Mouse (Mus musculus) forebrain, postnatal 0 days (tissue): ENCODE measurements around the gene Prpf31. TPM values are rescaled to one million over a fixed set of nuclear protein-coding genes. Genes with fewer than 3 reads are reported as not detected.
A peak's percentile ranks its signal among the peaks of the same experiment; 100 is the strongest.

Experiments used
- ATAC-seq: fragments of 200-750 bp; cut with Nextera tagmentation; 2 replicates; pipeline ENCODE4 v1.8.0; 2017; ENCODE audit warnings: mild to moderate bottlenecking, moderate library complexity
- DNase-seq: peaks from one replicate; pipeline ENCODE4 v3.0.0-alpha.2; 2015
- H3K27ac ChIP-seq: fragments of 300-500 bp; sonication (generic); 2 replicates; pipeline ENCODE4 v1.5.1; 2014; ENCODE audit warnings: low read depth, mild to moderate bottlenecking, antibody characterized with exemption, low read length, moderate library complexity, mixed read lengths
- H3K27me3 ChIP-seq: fragments of 300-500 bp; sonication (generic); 2 replicates; pipeline ENCODE4 v1.6.1; 2014; ENCODE audit warnings: mild to moderate bottlenecking, low read length, mixed read lengths; ENCODE audit not compliant: insufficient read depth
- H3K36me3 ChIP-seq: fragments of 300-500 bp; sonication (generic); 2 replicates; pipeline ENCODE4 v1.6.1; 2014; ENCODE audit warnings: mild to moderate bottlenecking, moderate library complexity; ENCODE audit not compliant: insufficient read depth
- H3K4me1 ChIP-seq: fragments of 300-500 bp; sonication (generic); 2 replicates; pipeline ENCODE4 v1.6.1; 2014; ENCODE audit warnings: antibody characterized with exemption; ENCODE audit not compliant: insufficient read depth
- H3K4me2 ChIP-seq: fragments of 300-500 bp; sonication (generic); 2 replicates; pipeline ENCODE4 v1.6.1; 2014; ENCODE audit warnings: low read depth, mild to moderate bottlenecking, moderate library complexity
- H3K4me3 ChIP-seq: fragments of 300-500 bp; sonication (generic); 2 replicates; pipeline ENCODE4 v1.5.1; 2014; ENCODE audit warnings: low read depth, low read length, mixed read lengths
- H3K9ac ChIP-seq: fragments of 300-500 bp; sonication (generic); 2 replicates; pipeline ENCODE4 v1.6.1; 2014; ENCODE audit warnings: mild to moderate bottlenecking
- H3K9me3 ChIP-seq: fragments of 300-500 bp; sonication (generic); 2 replicates; pipeline ENCODE4 v1.6.1; 2016; ENCODE audit warnings: low read length
- CTCF ChIP-seq: sonication (generic); IDR thresholded peaks from 2 replicates; pipeline ENCODE4 v1.5.1; 2016; ENCODE audit warnings: antibody characterized with exemption, control low read depth, low read depth
- WGBS: fragments of 180-500 bp; shearing (Covaris S2); extraction: QIAGEN DNeasy Blood & Tissue Kit; methylation state at CpG from one replicate; pipeline ENCODE4 v1.1.7; 2014; 5-methylcytosine and 5-hydroxymethylcytosine counted together
- polyA plus RNA-seq: library from polyadenylated mRNA; unstranded; fragments of >200 nt; fragmentation: Nextera tagmentation; extraction: Ambion mirVana; gene quantifications from 2 replicates; pipeline ENCODE4 v1.2.1, GENCODE M21; 2015
- total RNA-seq: library from RNA; depleted of rRNA; stranded (reverse); fragments of >200 nt; gene quantifications from 2 replicates; pipeline ENCODE4 v1.2.3, GENCODE M21; 2014

Gene Prpf31
- total and polyA plus RNA-seq, 2 experiments from 2014 or later = 63.5 to 77.8 TPM

DNA sequence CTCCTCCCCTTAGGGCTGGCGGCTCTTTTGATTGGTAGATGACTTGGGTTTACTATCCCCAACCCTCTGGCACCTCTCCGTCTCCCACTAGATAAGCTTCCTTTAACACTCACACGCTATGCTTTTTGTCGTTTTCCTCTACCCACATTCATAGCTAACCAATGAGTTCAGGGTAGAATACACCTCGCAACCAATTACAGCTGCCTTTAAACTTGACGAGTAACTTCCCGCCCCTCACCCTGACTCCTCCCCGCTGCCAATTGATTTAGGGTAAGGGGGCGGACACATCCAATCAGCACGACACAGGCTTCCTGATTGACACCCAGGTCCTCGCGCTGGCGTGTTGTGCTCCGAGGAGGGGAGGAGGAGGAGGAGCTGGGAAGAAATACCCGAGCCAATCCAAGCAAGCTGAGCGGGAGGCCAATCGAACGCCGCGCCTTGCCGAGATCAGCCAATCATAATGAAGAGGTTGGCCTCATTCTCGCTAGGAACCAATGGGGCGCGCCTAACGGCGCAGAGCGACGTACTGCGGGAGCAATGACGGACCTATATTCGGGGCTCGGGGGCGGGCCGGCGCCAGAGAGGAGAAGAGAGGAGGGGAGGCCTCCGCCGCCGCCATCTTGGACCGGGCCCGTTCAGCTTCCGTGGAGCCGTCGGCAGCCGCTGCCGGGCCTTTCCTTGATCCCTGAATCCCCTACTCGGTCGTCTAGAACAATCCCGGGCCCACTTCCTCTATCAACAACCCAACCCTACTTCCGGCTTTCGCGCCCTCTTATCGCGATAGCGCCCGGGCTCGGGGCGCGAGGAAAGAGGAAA, 15.1 kb downstream of the Prpf31 start, which contains the start of gene Cnot3:
Cnot3 (plus strand) TSS at position 597 of the 816 bp plus-strand sequence.
- H3K9ac ChIP-seq = peak within 1 kb of the TSS; percentile 94
- H3K9me3 ChIP-seq = no peaks in the 10 kb centered on the region
- peaks cover 13% of the 10 kb centered on the region for H3K36me3 ChIP-seq
- peak within 1 kb of the TSS; percentile 97 for H3K27ac ChIP-seq
- no peaks in the 10 kb centered on the region for H3K27me3 ChIP-seq
- H3K4me2 ChIP-seq = peak within 1 kb of the TSS; percentile 74
- TF ChIP-seq CTCF = no peak
- WGBS = 2% methylated on average over 57 of the region's 58 CpGs
- peaks cover 21% of the 10 kb centered on the region for H3K4me1 ChIP-seq
- DNase-seq (peak; percentile 100), ATAC-seq (peak; percentile 96)
- H3K4me3 ChIP-seq = peak within 1 kb of the TSS; percentile 92

- H3K4me2 ChIP-seq = peak overlapping the region; percentile 74
- H3K9me3 ChIP-seq = no peaks in the 10 kb centered on the region
- no peak for TF ChIP-seq CTCF
- H3K36me3 ChIP-seq = peaks cover 8% of the 10 kb centered on the region
- peak overlapping the region; percentile 92 for H3K4me3 ChIP-seq
- peak overlapping the region; percentile 97 for H3K27ac ChIP-seq
- H3K4me1 ChIP-seq = peaks cover 21% of the 10 kb centered on the region
- ATAC-seq = no peak
- WGBS = under 1% methylated on average over 53 of the region's 58 CpGs
- no peak for DNase-seq
- H3K9ac ChIP-seq = peak overlapping the region; percentile 94
- no peaks in the 10 kb centered on the region for H3K27me3 ChIP-seq
These were observed 15.8 kb downstream of the Prpf31 start for GRCm38 (mm10) chr7:3645488-3646025.

DNA sequence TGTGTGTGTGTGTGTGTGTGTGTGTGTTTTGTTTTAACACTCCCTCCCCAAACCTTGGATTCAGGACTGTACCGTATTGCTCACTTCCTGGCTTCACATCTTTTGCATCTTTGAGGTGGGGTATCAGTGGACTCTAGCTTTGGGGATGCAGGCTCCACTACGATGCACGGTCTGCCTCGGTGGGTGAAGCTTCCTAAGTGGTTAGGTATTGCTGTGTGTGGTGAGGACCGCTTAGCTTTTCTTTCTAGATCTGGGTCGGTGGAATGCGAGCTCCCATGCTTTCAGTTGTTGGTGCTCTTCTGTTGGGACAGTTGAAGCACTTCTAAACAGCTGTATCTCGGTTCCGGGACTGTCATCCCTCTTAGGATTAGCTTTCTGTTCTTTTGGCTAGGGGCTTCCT, 16.4 kb downstream of the Prpf31 start:
- WGBS = 17% methylated on average over 9 of the region's 9 CpGs
- Histone ChIP-seq H3K27ac (no peak overlapping the region), H3K9ac (peak overlapping the region; percentile 94)

GRCm38 (mm10) chr7:3646641-3647040, 16.9 kb downstream of the Prpf31 start:
- Histone ChIP-seq H3K27ac (no peak overlapping the region), H3K4me2 (peak overlapping the region; percentile 74), H3K4me1 (peaks cover 21% of the 10 kb centered on the region), H3K9me3 (no peaks in the 10 kb centered on the region), H3K27me3 (no peaks in the 10 kb centered on the region), H3K9ac (peak overlapping the region; percentile 94), H3K4me3 (peak overlapping the region; percentile 92), H3K36me3 (peaks cover 11% of the 10 kb centered on the region; the same call in 1 of the 2 replicates)
- ATAC-seq (no peak), DNase-seq (no peak)
- WGBS = 71% methylated on average over 4 of the region's 4 CpGs
- TF ChIP-seq CTCF = no peak

More for the DNA sequence above, 16.4 kb downstream of the Prpf31 start:
- peak overlapping the region; percentile 74 for H3K4me2 ChIP-seq
- peaks cover 21% of the 10 kb centered on the region for H3K4me1 ChIP-seq
- H3K27me3 ChIP-seq = no peaks in the 10 kb centered on the region
- peak; percentile 2 for DNase-seq
- H3K9me3 ChIP-seq = no peaks in the 10 kb centered on the region
- no peak for TF ChIP-seq CTCF
- H3K36me3 ChIP-seq = peaks cover 8% of the 10 kb centered on the region
- no peak for ATAC-seq
- H3K4me3 ChIP-seq = peak overlapping the region; percentile 92

- TF ChIP-seq CTCF = no peak
- no peak overlapping the region for H3K9ac ChIP-seq
- WGBS = 87% methylated on average over 4 of the region's 4 CpGs
- ATAC-seq = no peak
- no peak for DNase-seq
- H3K4me3 ChIP-seq = no peak overlapping the region
- H3K36me3 ChIP-seq = peaks cover 97% of the 10 kb centered on the region
- H3K27me3 ChIP-seq = no peaks in the 10 kb centered on the region
- no peaks in the 10 kb centered on the region for H3K4me1 ChIP-seq
- no peaks in the 10 kb centered on the region for H3K9me3 ChIP-seq
- no peak overlapping the region for H3K4me2 ChIP-seq
- H3K27ac ChIP-seq = no peak overlapping the region
These were observed 27.2 kb downstream of the Prpf31 start for GRCm38 (mm10) chr7:3656966-3657365.

DNA sequence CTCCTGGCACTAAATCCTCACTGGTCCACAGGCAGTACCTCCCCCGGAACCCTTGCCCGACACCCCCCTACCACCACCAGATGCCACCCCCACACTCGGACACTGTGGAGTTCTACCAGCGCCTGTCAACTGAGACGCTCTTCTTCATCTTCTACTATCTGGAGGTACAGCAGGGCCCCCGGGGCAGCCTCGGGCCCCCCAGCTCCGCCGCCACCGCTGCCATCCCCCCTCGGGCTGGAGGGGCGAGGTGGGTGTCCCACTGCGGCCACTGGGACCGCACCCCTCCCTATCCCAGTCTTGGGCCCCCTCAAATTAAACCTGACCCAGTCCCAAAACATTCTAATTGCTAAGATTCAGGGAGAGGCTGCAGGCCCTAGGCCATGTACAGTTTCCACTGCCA, 28.8 kb downstream of the Prpf31 start:
- ATAC-seq (no peak), DNase-seq (no peak)
- Histone ChIP-seq H3K27ac (no peak overlapping the region), H3K4me1 (no peaks in the 10 kb centered on the region), H3K36me3 (peaks cover 93% of the 10 kb centered on the region), H3K4me3 (no peak overlapping the region), H3K4me2 (no peak overlapping the region), H3K27me3 (no peaks in the 10 kb centered on the region), H3K9ac (no peak overlapping the region), H3K9me3 (no peaks in the 10 kb centered on the region)
- TF ChIP-seq CTCF = no peak
- WGBS = 94% methylated on average over 14 of the region's 14 CpGs
